Mouse (Mus musculus) forebrain, embryonic 14.5 days (tissue): ENCODE results near the gene Adam21. TPM values are rescaled to one million over a fixed set of nuclear protein-coding genes. Genes with fewer than 3 reads are reported as not detected.
A peak's percentile ranks its signal among the peaks of the same experiment; 100 is the strongest.

ENCODE experiments used
- ATAC-seq: fragments of 200-750 bp; cut with Nextera tagmentation; 2 replicates; pipeline ENCODE4 v1.8.0; 2017; ENCODE audit warnings: mild to moderate bottlenecking, moderate library complexity
- DNase-seq: peaks from one replicate; pipeline ENCODE4 v3.0.0-alpha.2; 2015; ENCODE audit warnings: low spot score
- H3K27ac ChIP-seq: fragments of 300-500 bp; sonication (generic); 2 replicates; pipeline ENCODE4 v1.5.1; 2014; ENCODE audit warnings: low read depth, mild to moderate bottlenecking, control low read depth, low read length, moderate library complexity
- H3K27me3 ChIP-seq: fragments of 300-500 bp; sonication (generic); replicated peaks from 2 replicates; pipeline ENCODE4 v1.6.1; 2014; ENCODE audit warnings: low read length, control low read depth, mixed read lengths; ENCODE audit not compliant: control insufficient read depth, insufficient read depth
- H3K36me3 ChIP-seq: fragments of 300-500 bp; sonication (generic); 2 replicates; pipeline ENCODE4 v1.6.1; 2014; ENCODE audit warnings: low read length, control low read depth; ENCODE audit not compliant: control insufficient read depth, insufficient read depth
- H3K4me1 ChIP-seq: fragments of 300-500 bp; sonication (generic); 2 replicates; pipeline ENCODE4 v1.6.1; 2014; ENCODE audit warnings: antibody characterized with exemption, low read length, control low read depth; ENCODE audit not compliant: control insufficient read depth, insufficient read depth
- H3K4me2 ChIP-seq: fragments of 300-500 bp; sonication (generic); 2 replicates; pipeline ENCODE4 v1.6.1; 2014; ENCODE audit warnings: mild to moderate bottlenecking, control low read depth, low read length
- H3K4me3 ChIP-seq: fragments of 300-500 bp; sonication (generic); 2 replicates; pipeline ENCODE4 v1.5.1; 2014; ENCODE audit warnings: low read depth, low read length, control low read depth
- H3K9ac ChIP-seq: fragments of 300-500 bp; sonication (generic); 2 replicates; pipeline ENCODE4 v1.6.1; 2014; ENCODE audit warnings: mild to moderate bottlenecking, low read length, control low read depth, moderate library complexity
- H3K9me3 ChIP-seq: fragments of 300-500 bp; sonication (generic); replicated peaks from 2 replicates; pipeline ENCODE4 v1.6.1; 2016; ENCODE audit warnings: low read length, control low read depth, mixed read lengths; ENCODE audit not compliant: control insufficient read depth
- WGBS: fragments of 180-500 bp; shearing (Covaris S2); extraction: QIAGEN DNeasy Blood & Tissue Kit; methylation state at CpG from one replicate; pipeline ENCODE4 v1.1.7; 2014; 5-methylcytosine and 5-hydroxymethylcytosine counted together
- polyA plus RNA-seq: library from polyadenylated mRNA; unstranded; fragments of >200 nt; fragmentation: Nextera tagmentation; extraction: Ambion mirVana; gene quantifications from 2 replicates; pipeline ENCODE4 v1.2.1, GENCODE M21; 2014

Gene Adam21
- polyA plus RNA-seq = 0.24 and 0.31 TPM in 2 replicates

- Histone ChIP-seq H3K4me2 (no peak within 1 kb of the TSS), H3K27me3 (no peaks in the 10 kb centered on the region)
- WGBS = 91% methylated on average over 1 of the region's 1 CpGs
Observed at GRCm38 (mm10) chr12:81568374-81568773, at the start of gene Adam21. TSS of gene Adam21 (minus strand) at chr12:81568474.

GRCm38 (mm10) chr12:81616980-81617379 lies 48.7 kb upstream of the Adam21 start:
- H3K4me3 ChIP-seq = no peak overlapping the region
- H3K36me3 ChIP-seq = no peaks in the 10 kb centered on the region
- 81% methylated on average over 7 of the region's 7 CpGs for WGBS
- no peak overlapping the region for H3K27ac ChIP-seq
- no peaks in the 10 kb centered on the region for H3K9me3 ChIP-seq
- H3K4me1 ChIP-seq = no peaks in the 10 kb centered on the region
- H3K27me3 ChIP-seq = no peaks in the 10 kb centered on the region
- no peak overlapping the region for H3K9ac ChIP-seq
- no peak for ATAC-seq
- no peak overlapping the region for H3K4me2 ChIP-seq
- no peak for DNase-seq

More at GRCm38 (mm10) chr12:81568374-81568773, at the start of gene Adam21:
- DNase-seq = no peak
- no peak within 1 kb of the TSS for H3K27ac ChIP-seq
- no peaks in the 10 kb centered on the region for H3K4me1 ChIP-seq
- no peak within 1 kb of the TSS for H3K4me3 ChIP-seq
- H3K9ac ChIP-seq = no peak within 1 kb of the TSS
- no peak for ATAC-seq
- H3K9me3 ChIP-seq = no peaks in the 10 kb centered on the region
- H3K36me3 ChIP-seq = peaks cover 19% of the 10 kb centered on the region

GRCm38 (mm10) chr12:81615807-81616206 lies 47.5 kb upstream of the Adam21 start:
- Histone ChIP-seq H3K4me1 (no peaks in the 10 kb centered on the region), H3K9ac (no peak overlapping the region), H3K4me2 (no peak overlapping the region), H3K4me3 (no peak overlapping the region), H3K27me3 (no peaks in the 10 kb centered on the region), H3K36me3 (no peaks in the 10 kb centered on the region), H3K27ac (no peak overlapping the region), H3K9me3 (no peaks in the 10 kb centered on the region)
- 88% methylated on average over 6 of the region's 6 CpGs for WGBS
- no peak for DNase-seq
- no peak for ATAC-seq

- Histone ChIP-seq H3K27ac (no peak overlapping the region), H3K36me3 (no peaks in the 10 kb centered on the region), H3K4me2 (no peak overlapping the region), H3K27me3 (no peaks in the 10 kb centered on the region), H3K9ac (no peak overlapping the region), H3K4me3 (no peak overlapping the region), H3K4me1 (no peaks in the 10 kb centered on the region), H3K9me3 (no peaks in the 10 kb centered on the region)
- DNase-seq (no peak), ATAC-seq (no peak)
Observed at GRCm38 (mm10) chr12:81609445-81609844, 41.2 kb upstream of the Adam21 start.

GRCm38 (mm10) chr12:81604995-81605784 lies 36.9 kb upstream of the Adam21 start:
- no peaks in the 10 kb centered on the region for H3K4me1 ChIP-seq
- no peaks in the 10 kb centered on the region for H3K36me3 ChIP-seq
- 0 out of 2 replicates have a peak, but pooled peaks cover 2% of the 10 kb centered on the region for H3K27me3 ChIP-seq
- H3K9ac ChIP-seq = no peak overlapping the region
- no peak for DNase-seq
- H3K27ac ChIP-seq = no peak overlapping the region
- 63% methylated on average over 5 of the region's 5 CpGs for WGBS
- H3K9me3 ChIP-seq = no peaks in the 10 kb centered on the region
- ATAC-seq = no peak
- no peak overlapping the region for H3K4me2 ChIP-seq
- H3K4me3 ChIP-seq = no peak overlapping the region

- Histone ChIP-seq H3K9ac (no peak overlapping the region), H3K27ac (no peak overlapping the region), H3K4me1 (peaks cover 4% of the 10 kb centered on the region; the same call in 1 of the 2 replicates), H3K4me2 (no peak overlapping the region), H3K9me3 (no peaks in the 10 kb centered on the region), H3K36me3 (no peaks in the 10 kb centered on the region), H3K27me3 (0 out of 2 replicates have a peak, but pooled peaks cover 3% of the 10 kb centered on the region), H3K4me3 (no peak overlapping the region)
- DNase-seq (no peak), ATAC-seq (no peak)
- 77% methylated on average over 8 of the region's 8 CpGs for WGBS
Observed at GRCm38 (mm10) chr12:81596547-81597262, 28.4 kb upstream of the Adam21 start.

GRCm38 (mm10) chr12:81594902-81595671 lies 26.8 kb upstream of the Adam21 start, which contains the start of gene Med6:
TSS of gene Med6 (minus strand) at chr12:81595008.
- ATAC-seq = peak; percentile 99
- Histone ChIP-seq H3K27me3 (0 out of 2 replicates have a peak, but pooled peaks cover under 1% of the 10 kb centered on the region), H3K27ac (0 out of 2 replicates have a peak within 1 kb of the TSS, but pooled peaks have one; percentile 23), H3K36me3 (peaks cover 4% of the 10 kb centered on the region), H3K4me2 (peak within 1 kb of the TSS; percentile 79), H3K4me3 (peak within 1 kb of the TSS; percentile 71), H3K9me3 (no peaks in the 10 kb centered on the region), H3K4me1 (peaks cover 4% of the 10 kb centered on the region; the same call in 1 of the 2 replicates), H3K9ac (peak within 1 kb of the TSS; percentile 77)
- 4% methylated on average over 36 of the region's 36 CpGs for WGBS
- peak; percentile 98 for DNase-seq

GRCm38 (mm10) chr12:81567931-81568330 lies 343 bp downstream of the Adam21 start:
- peaks cover 16% of the 10 kb centered on the region for H3K36me3 ChIP-seq
- H3K4me3 ChIP-seq = no peak overlapping the region
- DNase-seq (no peak), ATAC-seq (no peak)
- H3K27ac ChIP-seq = no peak overlapping the region
- no peak overlapping the region for H3K4me2 ChIP-seq
- no peaks in the 10 kb centered on the region for H3K27me3 ChIP-seq
- H3K9me3 ChIP-seq = no peaks in the 10 kb centered on the region
- WGBS = 83% methylated on average over 5 of the region's 5 CpGs
- H3K9ac ChIP-seq = no peak overlapping the region
- no peaks in the 10 kb centered on the region for H3K4me1 ChIP-seq
